Mouse (Mus musculus) spleen, adult 2 months (tissue): ENCODE data around the gene Plp2.

ENCODE experiments used
- CTCF ChIP-seq: fragments of 200-500 bp; IDR thresholded peaks from 2 replicates; pipeline ENCODE4 v1.5.1; 2011; ENCODE audit warnings: mild to moderate bottlenecking, inconsistent platforms; ENCODE audit not compliant: insufficient read depth, insufficient read length, insufficient replicate concordance; ENCODE audit errors: extremely low read depth
- POLR2A ChIP-seq: fragments of 200-500 bp; IDR thresholded peaks from 2 replicates; pipeline ENCODE4 v1.6.1; 2011; ENCODE audit warnings: low read depth, low read length, inconsistent platforms

DNA sequence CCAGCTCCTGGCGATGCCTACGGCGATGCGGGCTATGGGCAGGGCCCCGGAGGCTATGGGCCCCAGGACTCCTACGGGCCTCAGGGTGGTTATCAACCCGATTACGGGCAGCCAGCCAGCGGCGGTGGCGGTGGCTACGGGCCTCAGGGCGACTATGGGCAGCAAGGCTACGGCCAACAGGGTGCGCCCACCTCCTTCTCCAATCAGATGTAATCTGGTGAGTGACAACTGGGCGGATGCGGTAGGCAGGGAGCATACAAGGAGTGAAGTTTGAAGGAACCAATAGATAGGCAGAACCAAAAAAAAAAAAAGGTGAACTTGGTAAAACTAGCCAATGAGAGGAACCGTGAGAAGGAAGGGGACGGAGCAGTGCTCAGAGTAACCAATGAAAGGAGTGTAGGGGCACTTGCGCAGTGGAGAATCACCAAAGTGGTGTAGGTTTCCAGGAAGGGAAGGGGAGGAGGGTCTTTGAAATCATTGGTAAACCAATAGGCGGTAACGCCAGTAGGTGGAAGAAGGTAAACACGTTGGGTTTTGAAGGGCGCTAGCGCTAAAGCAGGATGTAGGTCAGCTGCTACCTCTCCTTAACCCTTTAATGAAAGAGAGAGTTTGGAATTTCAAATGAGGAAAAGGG is 22.4 kb downstream of the Plp2 start:
- TF ChIP-seq CTCF (no peak), POLR2A (peak; percentile 74)
